Mouse (Mus musculus): ENCODE results near the gene Cib4.

GRCm38 (mm10) chr5:30552006-30552405 lies 6.4 kb upstream of the Cib4 start:
- TF ChIP-seq CTCF (IDR thresholded peaks at IDR 0.05; ENCODE audit: borderline replicate concordance, insufficient read depth, low read length), result no peak
- TF ChIP-seq POLR2A (IDR thresholded peaks at IDR 0.05; ENCODE audit: low read depth, low read length), result no peak
